Mouse (Mus musculus) thymus, adult 2 months (tissue): ENCODE measurements around the gene Acbd4. TPM values are rescaled to one million over a fixed set of nuclear protein-coding genes. Genes with fewer than 3 reads are reported as not detected.

ENCODE experiments used
- DNase-seq: peaks from one replicate; pipeline ENCODE4 v3.0.0; 2021
- H3K27ac ChIP-seq: fragments of 200-500 bp; 2 replicates; pipeline ENCODE4 v1.5.1; 2012; ENCODE audit warnings: low read length, control low read depth; ENCODE audit not compliant: control insufficient read depth, insufficient read depth
- H3K27me3 ChIP-seq: fragments of 200-500 bp; 2 replicates; pipeline ENCODE4 v1.6.1; 2012; ENCODE audit warnings: mild to moderate bottlenecking, low read length, moderate library complexity, mixed read lengths; ENCODE audit not compliant: control insufficient read depth, insufficient read depth
- H3K36me3 ChIP-seq: fragments of 200-500 bp; 2 replicates; pipeline ENCODE4 v1.6.1; 2012; ENCODE audit warnings: mild to moderate bottlenecking, low read length, moderate library complexity; ENCODE audit not compliant: control insufficient read depth, insufficient read depth
- H3K4me1 ChIP-seq: fragments of 200-500 bp; replicated peaks from 2 replicates; pipeline ENCODE4 v1.6.1; 2012; ENCODE audit warnings: low read length; ENCODE audit not compliant: control insufficient read depth, insufficient read depth
- H3K4me3 ChIP-seq: fragments of 200-500 bp; 2 replicates; pipeline ENCODE4 v1.5.1; 2012; ENCODE audit warnings: mild to moderate bottlenecking, low read length, control low read depth, moderate library complexity; ENCODE audit not compliant: control insufficient read depth, insufficient read depth
- CTCF ChIP-seq: fragments of 200-500 bp; IDR thresholded peaks from 2 replicates; pipeline ENCODE4 v1.5.1; 2012; ENCODE audit warnings: mild to moderate bottlenecking, control low read depth, low read length, moderate library complexity, borderline replicate concordance; ENCODE audit not compliant: control insufficient read depth, poor library complexity, insufficient read depth; ENCODE audit errors: extremely low read depth
- POLR2A ChIP-seq: fragments of 200-500 bp; IDR thresholded peaks from 2 replicates; pipeline ENCODE4 v1.6.1; 2012; ENCODE audit warnings: mild to moderate bottlenecking, low read length, control low read depth, moderate library complexity; ENCODE audit not compliant: control insufficient read depth, poor library complexity, insufficient read depth; ENCODE audit errors: extremely low read depth
- WGBS: fragments of 180-500 bp; shearing (Covaris S2); methylation state at CpG from one replicate; pipeline ENCODE4 v1.1.7; 2018; 5-methylcytosine and 5-hydroxymethylcytosine counted together
- polyA plus RNA-seq: library from polyadenylated mRNA; depleted of rRNA; stranded (reverse); fragments of >200 nt; gene quantifications from 2 replicates; pipeline ENCODE4 v1.2.3, GENCODE M21; 2012

Gene Acbd4
- polyA plus RNA-seq, 1 experiment = 29.5 TPM

DNA sequence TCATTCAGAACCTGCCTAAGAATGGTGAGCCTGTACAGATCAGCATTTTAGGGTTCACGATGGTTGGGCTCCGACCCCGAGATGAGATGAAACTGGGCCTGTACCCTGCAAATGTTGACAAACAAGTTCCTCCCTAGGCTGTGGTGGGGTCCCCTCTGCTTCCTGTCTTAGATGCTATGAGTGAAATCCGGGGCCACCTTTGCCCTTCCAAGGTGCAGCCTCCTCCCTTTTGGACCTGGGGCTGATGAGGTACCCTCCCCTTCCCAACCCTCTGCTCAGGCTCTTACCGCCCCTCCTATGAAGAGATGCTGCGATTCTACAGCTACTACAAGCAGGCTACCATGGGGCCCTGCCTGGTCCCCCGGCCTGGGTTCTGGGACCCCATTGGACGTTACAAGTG lies 2.1 kb downstream of the Acbd4 start:
- no peak for TF ChIP-seq CTCF
- TF ChIP-seq POLR2A = no peak
- peak; percentile 35 for DNase-seq
- no peaks in the 10 kb centered on the region for H3K36me3 ChIP-seq
- peak overlapping the region; percentile 57 for H3K4me3 ChIP-seq
- H3K27ac ChIP-seq = peak overlapping the region; percentile 11; the same call in 1 of the 2 replicates
- WGBS = 52% methylated on average over 8 of the region's 8 CpGs
- peaks cover 5% of the 10 kb centered on the region; the same call in 1 of the 2 replicates for H3K27me3 ChIP-seq
- H3K4me1 ChIP-seq = peaks cover 25% of the 10 kb centered on the region

- H3K27ac ChIP-seq = no peak overlapping the region
- no peak for DNase-seq
- no peaks in the 10 kb centered on the region for H3K36me3 ChIP-seq
- WGBS = 94% methylated on average over 7 of the region's 7 CpGs
- TF ChIP-seq POLR2A (no peak), CTCF (no peak)
- H3K4me1 ChIP-seq = peaks cover 25% of the 10 kb centered on the region
- no peak overlapping the region for H3K4me3 ChIP-seq
- peaks cover 5% of the 10 kb centered on the region; the same call in 1 of the 2 replicates for H3K27me3 ChIP-seq
Measured at GRCm38 (mm10) chr11:103104469-103104868, 3.0 kb downstream of the Acbd4 start.

DNA sequence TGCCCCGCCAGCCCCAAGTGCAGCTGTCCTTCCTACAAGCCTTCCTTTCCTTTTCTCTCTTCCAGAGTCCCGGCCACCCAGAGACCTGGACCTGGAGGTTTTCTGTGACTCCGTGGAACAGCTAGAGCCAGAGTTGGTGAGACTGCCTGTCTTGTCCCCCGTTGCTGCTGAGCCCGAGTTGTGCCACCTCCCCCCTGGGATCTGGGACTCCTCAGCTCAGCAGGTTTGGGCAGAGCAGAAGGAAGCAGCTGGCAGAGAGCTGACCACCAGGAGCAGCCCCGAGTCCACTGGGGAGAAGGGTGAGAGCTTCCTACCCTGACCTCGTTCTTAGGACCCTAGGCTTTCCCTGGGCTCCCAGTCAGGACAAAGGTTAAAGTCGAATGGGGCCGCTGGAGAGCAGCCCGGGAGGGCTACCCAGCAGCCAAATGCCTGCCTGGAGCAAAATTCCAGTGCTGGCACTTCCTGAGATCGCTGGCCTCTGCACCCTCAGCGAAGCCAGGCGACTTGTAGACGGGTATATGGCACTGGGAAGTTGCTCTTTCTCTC lies 3.8 kb downstream of the Acbd4 start:
- DNase-seq = no peak
- 91% methylated on average over 14 of the region's 14 CpGs for WGBS
- TF ChIP-seq POLR2A (no peak), CTCF (no peak)
- Histone ChIP-seq H3K36me3 (no peaks in the 10 kb centered on the region), H3K27ac (no peak overlapping the region), H3K4me1 (peaks cover 25% of the 10 kb centered on the region), H3K4me3 (no peak overlapping the region), H3K27me3 (peaks cover 5% of the 10 kb centered on the region; the same call in 1 of the 2 replicates)

DNA sequence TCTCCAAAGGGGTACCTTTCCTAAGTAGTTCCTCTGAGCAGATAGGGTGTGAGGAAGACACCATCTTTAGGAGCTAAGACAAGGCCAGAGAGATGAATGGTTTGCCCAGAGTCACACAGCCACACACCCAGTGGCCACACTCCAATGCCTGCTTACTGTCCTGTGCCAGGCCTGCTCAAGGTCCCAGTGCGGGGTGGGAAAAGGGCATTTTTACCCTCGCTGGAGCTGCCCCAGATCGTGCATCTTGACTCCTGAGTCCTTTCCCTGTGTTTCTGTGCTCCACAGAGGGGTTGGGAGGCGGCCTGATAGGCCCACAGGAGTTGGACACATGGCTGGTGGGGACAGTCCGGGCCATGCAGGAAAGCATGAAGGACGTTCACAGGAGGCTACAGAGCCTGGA lies 4.3 kb downstream of the Acbd4 start:
- no peaks in the 10 kb centered on the region for H3K36me3 ChIP-seq
- WGBS = 95% methylated on average over 6 of the region's 6 CpGs
- TF ChIP-seq CTCF = no peak
- TF ChIP-seq POLR2A = no peak
- DNase-seq = no peak
- no peak overlapping the region for H3K4me3 ChIP-seq
- H3K27me3 ChIP-seq = peaks cover 5% of the 10 kb centered on the region; the same call in 1 of the 2 replicates
- peaks cover 25% of the 10 kb centered on the region for H3K4me1 ChIP-seq
- H3K27ac ChIP-seq = no peak overlapping the region

DNA sequence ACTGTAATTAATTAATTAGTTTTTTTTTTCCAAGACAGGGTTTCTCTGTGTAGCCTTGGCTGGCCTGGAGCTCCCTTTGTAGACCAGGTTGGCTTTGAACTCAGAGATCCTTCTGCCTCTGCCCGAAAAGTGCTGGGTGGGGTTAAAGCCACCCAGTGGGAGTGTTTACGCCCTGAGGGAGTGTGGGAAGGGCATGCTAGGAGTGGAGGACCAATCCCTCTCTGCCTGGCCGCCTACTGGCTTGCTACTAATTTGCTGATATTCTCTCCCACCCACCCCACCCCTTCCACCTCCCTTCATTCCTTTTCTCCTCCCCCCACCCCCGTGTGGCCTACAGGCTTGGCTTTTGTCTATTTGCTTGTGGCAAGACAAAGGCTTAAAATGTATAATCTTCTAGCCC lies 4.9 kb downstream of the Acbd4 start:
- Histone ChIP-seq H3K4me3 (no peak overlapping the region), H3K27me3 (peaks cover under 1% of the 10 kb centered on the region; the same call in 1 of the 2 replicates), H3K4me1 (peaks cover 21% of the 10 kb centered on the region), H3K27ac (no peak overlapping the region), H3K36me3 (no peaks in the 10 kb centered on the region)
- WGBS = 89% methylated on average over 4 of the region's 4 CpGs
- TF ChIP-seq POLR2A (no peak), CTCF (no peak)
- DNase-seq = no peak

GRCm38 (mm10) chr11:103111301-103111700 lies 9.8 kb downstream of the Acbd4 start:
- no peak for DNase-seq
- WGBS = 88% methylated on average over 10 of the region's 10 CpGs

GRCm38 (mm10) chr11:103111881-103112551 lies 10.5 kb downstream of the Acbd4 start:
- H3K36me3 ChIP-seq = no peaks in the 10 kb centered on the region
- 38% methylated on average over 28 of the region's 28 CpGs for WGBS
- no peak for DNase-seq

More at GRCm38 (mm10) chr11:103111301-103111700, 9.8 kb downstream of the Acbd4 start:
- no peak overlapping the region for H3K4me3 ChIP-seq
- no peaks in the 10 kb centered on the region for H3K36me3 ChIP-seq
- no peaks in the 10 kb centered on the region for H3K27me3 ChIP-seq
- H3K4me1 ChIP-seq = peaks cover 8% of the 10 kb centered on the region
- TF ChIP-seq CTCF = no peak
- TF ChIP-seq POLR2A = no peak
- no peak overlapping the region for H3K27ac ChIP-seq

More at GRCm38 (mm10) chr11:103111881-103112551, 10.5 kb downstream of the Acbd4 start:
- Histone ChIP-seq H3K4me1 (peaks cover 8% of the 10 kb centered on the region), H3K27me3 (no peaks in the 10 kb centered on the region), H3K27ac (no peak overlapping the region), H3K4me3 (no peak overlapping the region)
- TF ChIP-seq CTCF (no peak), POLR2A (no peak)
